Mouse (Mus musculus): ENCODE data around the gene Atp6v0c. TPM values are rescaled to one million over a fixed set of nuclear protein-coding genes. Genes with fewer than 3 reads are reported as not detected.
A peak's percentile ranks its signal among the peaks of the same experiment; 100 is the strongest.

Gene Atp6v0c
- polyA plus RNA-seq, 1 experiment from 2014 or later = 445 TPM

- no peak for TF ChIP-seq EP300 (IDR thresholded peaks at IDR 0.05; ENCODE audit: low read depth)
- TF ChIP-seq CTCF (IDR thresholded peaks at IDR 0.05; ENCODE audit: low read depth) = peak; percentile 96
- H3K9me3 ChIP-seq (ENCODE audit: low read length) = no peaks in the 10 kb centered on the region
- no peak overlapping the region for H3K4me2 ChIP-seq (ENCODE audit: low read depth, low read length)
- peaks cover 11% of the 10 kb centered on the region for H3K4me1 ChIP-seq (ENCODE audit: insufficient read depth)
- DNase-seq (peak; percentile 73), ATAC-seq (no peak)
- H3K36me3 ChIP-seq (replicated peaks; ENCODE audit: insufficient read depth, low read length) = 0 out of 2 replicates have a peak, but pooled peaks cover 2% of the 10 kb centered on the region
- no peak overlapping the region for H3K27ac ChIP-seq (ENCODE audit: low read depth)
- H3K9ac ChIP-seq (replicated peaks) = no peak overlapping the region
- no peak overlapping the region for H3K4me3 ChIP-seq (ENCODE audit: low read depth, low read length)
- H3K27me3 ChIP-seq (ENCODE audit: insufficient read depth, low read length) = no peaks in the 10 kb centered on the region
- WGBS (ENCODE audit: insufficient replicate concordance) = 5% methylated on average over 3 of the region's 3 CpGs
Measured at GRCm38 (mm10) chr17:24173423-24173822, 3.9 kb upstream of the Atp6v0c start.

DNA sequence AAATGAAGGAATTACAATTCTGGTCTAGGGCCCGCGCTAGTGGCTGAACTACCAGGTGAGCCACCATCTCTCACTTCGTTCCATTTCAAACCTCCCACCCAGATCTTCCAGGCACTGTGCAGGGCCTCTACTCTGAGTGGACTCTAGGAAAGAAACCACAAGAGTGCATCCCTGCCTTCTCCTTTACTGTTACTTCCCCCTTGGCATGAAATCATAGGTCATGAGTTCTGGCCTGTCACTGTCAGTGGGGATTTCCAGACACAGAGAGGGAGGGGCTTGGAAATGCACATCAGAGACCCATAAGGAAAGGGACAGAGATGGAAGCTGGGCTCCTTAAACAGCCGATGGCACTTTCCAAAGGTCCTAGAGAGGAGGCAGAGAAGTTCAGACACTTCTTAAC lies 2.2 kb upstream of the Atp6v0c start:
- Histone ChIP-seq H3K27me3 (ENCODE audit: insufficient read depth, low read length) (no peaks in the 10 kb centered on the region), H3K36me3 (replicated peaks; ENCODE audit: insufficient read depth, low read length) (peaks cover 10% of the 10 kb centered on the region), H3K4me1 (ENCODE audit: insufficient read depth) (peaks cover 23% of the 10 kb centered on the region), H3K27ac (ENCODE audit: low read depth) (peak overlapping the region; percentile 96; the same call in 1 of the 2 replicates), H3K9ac (replicated peaks) (no peak overlapping the region), H3K4me3 (ENCODE audit: low read depth, low read length) (no peak overlapping the region), H3K4me2 (ENCODE audit: low read depth, low read length) (no peak overlapping the region), H3K9me3 (ENCODE audit: low read length) (no peaks in the 10 kb centered on the region)
- DNase-seq = no peak
- TF ChIP-seq CTCF (IDR thresholded peaks at IDR 0.05; ENCODE audit: low read depth) (no peak), EP300 (IDR thresholded peaks at IDR 0.05; ENCODE audit: low read depth) (no peak)
- no peak for ATAC-seq
- WGBS (ENCODE audit: insufficient replicate concordance) = 77% methylated on average over 4 of the region's 4 CpGs

GRCm38 (mm10) chr17:24170729-24171128 lies 1.2 kb upstream of the Atp6v0c start:
- DNase-seq (no peak), ATAC-seq (no peak)
- Histone ChIP-seq H3K36me3 (replicated peaks; ENCODE audit: insufficient read depth, low read length) (peaks cover 14% of the 10 kb centered on the region), H3K4me3 (ENCODE audit: low read depth, low read length) (no peak overlapping the region), H3K4me1 (ENCODE audit: insufficient read depth) (peaks cover 27% of the 10 kb centered on the region), H3K9ac (replicated peaks) (no peak overlapping the region), H3K4me2 (ENCODE audit: low read depth, low read length) (peak overlapping the region; percentile 83), H3K27me3 (ENCODE audit: insufficient read depth, low read length) (no peaks in the 10 kb centered on the region), H3K9me3 (ENCODE audit: low read length) (no peaks in the 10 kb centered on the region), H3K27ac (ENCODE audit: low read depth) (peak overlapping the region; percentile 96)
- 42% methylated on average over 5 of the region's 5 CpGs for WGBS (ENCODE audit: insufficient replicate concordance)
- TF ChIP-seq CTCF (IDR thresholded peaks at IDR 0.05; ENCODE audit: low read depth) (no peak), EP300 (IDR thresholded peaks at IDR 0.05; ENCODE audit: low read depth) (no peak)

DNA sequence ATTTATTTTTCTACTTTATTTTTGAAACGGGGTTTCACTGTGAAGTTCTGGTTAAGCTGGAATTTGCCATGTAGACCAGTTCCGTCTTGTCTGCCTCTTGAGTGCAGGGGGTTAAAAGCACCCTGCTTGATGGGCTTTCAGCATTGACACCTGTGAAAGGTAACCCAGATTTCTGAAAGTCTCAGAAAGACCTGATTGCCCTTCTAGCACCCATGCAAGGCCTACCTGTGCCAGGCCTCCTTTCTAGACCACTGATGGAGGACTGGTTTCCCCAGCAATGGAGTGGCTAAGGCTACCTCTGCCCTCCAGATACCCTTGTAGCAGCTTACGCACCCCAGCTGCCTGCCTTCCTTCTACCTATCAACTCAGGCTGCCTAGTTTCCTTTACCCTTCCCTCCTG lies 623 bp upstream of the Atp6v0c start:
- Histone ChIP-seq H3K9me3 (ENCODE audit: low read length) (no peaks in the 10 kb centered on the region), H3K9ac (replicated peaks) (peak overlapping the region; percentile 81), H3K4me3 (ENCODE audit: low read depth, low read length) (peak overlapping the region; percentile 89), H3K4me2 (ENCODE audit: low read depth, low read length) (peak overlapping the region; percentile 83), H3K27ac (ENCODE audit: low read depth) (peak overlapping the region; percentile 96), H3K4me1 (ENCODE audit: insufficient read depth) (peaks cover 31% of the 10 kb centered on the region), H3K27me3 (ENCODE audit: insufficient read depth, low read length) (no peaks in the 10 kb centered on the region), H3K36me3 (replicated peaks; ENCODE audit: insufficient read depth, low read length) (peaks cover 21% of the 10 kb centered on the region)
- TF ChIP-seq EP300 (IDR thresholded peaks at IDR 0.05; ENCODE audit: low read depth) (no peak), CTCF (IDR thresholded peaks at IDR 0.05; ENCODE audit: low read depth) (no peak)
- WGBS (ENCODE audit: insufficient replicate concordance) = 50% methylated on average over 3 of the region's 3 CpGs
- DNase-seq = no peak
- ATAC-seq = no peak

DNA sequence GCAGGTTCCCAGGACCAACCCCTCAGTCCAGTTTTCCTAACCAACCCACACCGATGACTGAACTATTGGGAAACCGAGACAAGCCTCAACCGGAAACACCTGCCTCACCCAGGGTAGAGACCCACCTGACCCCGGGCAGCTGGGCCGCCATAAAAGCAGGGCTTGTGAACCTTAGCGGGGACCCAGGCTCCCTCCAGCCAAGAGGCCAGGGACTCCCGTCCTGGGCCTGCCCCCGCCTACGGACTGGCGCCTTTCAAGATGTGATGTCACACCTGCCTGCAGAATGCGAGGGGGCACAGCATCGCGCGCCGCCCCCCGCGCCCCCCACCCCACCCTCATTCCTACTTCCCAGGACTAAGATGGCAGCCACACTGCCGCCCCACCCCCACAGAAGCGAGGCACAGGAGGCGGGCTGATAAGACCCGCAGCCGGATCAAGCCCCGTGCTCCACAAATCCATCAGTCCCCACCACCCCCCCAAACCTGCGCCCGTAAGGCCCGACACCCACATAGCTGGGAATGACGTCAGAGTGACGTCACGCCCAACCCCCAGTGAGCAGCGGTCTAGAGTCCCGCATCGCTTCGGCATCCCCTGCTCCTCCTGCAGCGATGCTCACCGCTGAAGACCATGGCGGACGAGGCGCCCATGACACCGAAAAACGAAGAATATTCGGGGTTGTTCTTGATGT lies 768 bp downstream of the Atp6v0c start:
- H3K9me3 ChIP-seq (ENCODE audit: low read length) = no peaks in the 10 kb centered on the region

DNA sequence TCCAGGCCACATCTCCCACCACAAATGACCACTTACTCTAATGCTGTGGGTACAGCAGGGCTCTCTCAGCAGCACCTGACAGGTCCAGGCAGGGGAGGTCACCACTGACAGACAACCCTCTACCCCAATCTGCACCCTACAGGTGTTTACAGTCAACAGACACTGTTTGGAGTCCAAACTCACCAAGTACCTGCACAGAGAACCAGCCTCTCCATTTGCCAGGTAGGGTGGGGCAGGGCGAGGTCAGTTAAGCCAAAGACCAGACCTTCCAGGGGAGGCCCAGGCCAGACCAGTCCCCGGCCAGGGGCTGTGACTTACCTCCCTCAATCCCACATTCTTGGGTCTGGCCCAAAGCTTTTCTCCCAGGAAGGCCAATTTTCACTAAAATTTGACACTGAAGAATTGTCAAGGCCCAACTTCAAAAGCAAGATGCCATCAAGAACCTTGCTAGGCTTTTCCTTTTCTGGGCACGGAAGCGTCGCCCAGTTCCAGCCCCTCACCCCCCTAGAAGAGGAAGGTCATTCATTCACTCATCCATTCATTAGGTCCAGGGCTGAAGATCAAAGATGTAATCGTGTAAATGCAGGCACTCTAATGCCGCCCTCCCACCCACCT lies 1.5 kb downstream of the Atp6v0c start:
- Histone ChIP-seq H3K27ac (ENCODE audit: low read depth) (peak overlapping the region; percentile 96), H3K4me1 (ENCODE audit: insufficient read depth) (peaks cover 37% of the 10 kb centered on the region), H3K36me3 (replicated peaks; ENCODE audit: insufficient read depth, low read length) (peaks cover 23% of the 10 kb centered on the region), H3K9ac (replicated peaks) (peak overlapping the region; percentile 81), H3K27me3 (ENCODE audit: insufficient read depth, low read length) (no peaks in the 10 kb centered on the region), H3K4me2 (ENCODE audit: low read depth, low read length) (peak overlapping the region; percentile 83), H3K9me3 (ENCODE audit: low read length) (no peaks in the 10 kb centered on the region), H3K4me3 (ENCODE audit: low read depth, low read length) (peak overlapping the region; percentile 89)
- TF ChIP-seq CTCF (IDR thresholded peaks at IDR 0.05; ENCODE audit: low read depth) = no peak
- no peak for TF ChIP-seq EP300 (IDR thresholded peaks at IDR 0.05; ENCODE audit: low read depth)
- ATAC-seq = no peak
- DNase-seq = no peak
- 33% methylated on average over 7 of the region's 7 CpGs for WGBS (ENCODE audit: insufficient replicate concordance)

More for the DNA sequence above, 768 bp downstream of the Atp6v0c start:
- under 1% methylated on average over 41 of the region's 41 CpGs for WGBS (ENCODE audit: insufficient replicate concordance)
- DNase-seq (peak; percentile 81), ATAC-seq (peak; percentile 48)
- H3K4me2 ChIP-seq (ENCODE audit: low read depth, low read length) = peak overlapping the region; percentile 83
- H3K27ac ChIP-seq (ENCODE audit: low read depth) = peak overlapping the region; percentile 96
- peak overlapping the region; percentile 89 for H3K4me3 ChIP-seq (ENCODE audit: low read depth, low read length)
- H3K9ac ChIP-seq (replicated peaks) = peak overlapping the region; percentile 81
- no peak for TF ChIP-seq EP300 (IDR thresholded peaks at IDR 0.05; ENCODE audit: low read depth)
- TF ChIP-seq CTCF (IDR thresholded peaks at IDR 0.05; ENCODE audit: low read depth) = no peak
- no peaks in the 10 kb centered on the region for H3K27me3 ChIP-seq (ENCODE audit: insufficient read depth, low read length)
- H3K4me1 ChIP-seq (ENCODE audit: insufficient read depth) = peaks cover 33% of the 10 kb centered on the region
- H3K36me3 ChIP-seq (replicated peaks; ENCODE audit: insufficient read depth, low read length) = peaks cover 23% of the 10 kb centered on the region
